Mouse (Mus musculus) heart, embryonic 11.5 days (tissue): ENCODE data around the gene Prpf6. TPM values are rescaled to one million over a fixed set of nuclear protein-coding genes. Genes with fewer than 3 reads are reported as not detected.
A peak's percentile ranks its signal among the peaks of the same experiment; 100 is the strongest.

Experiments used
- ATAC-seq: fragments of 200-750 bp; cut with Nextera tagmentation; replicated peaks from 2 replicates; pipeline ENCODE4 v1.8.0; 2017; ENCODE audit warnings: moderate library complexity; ENCODE audit not compliant: insufficient number of reproducible peaks, low FRiP score, low TSS enrichment
- H3K27ac ChIP-seq: fragments of 300-500 bp; sonication (generic); 2 replicates; pipeline ENCODE4 v1.5.1; 2014; ENCODE audit warnings: mild to moderate bottlenecking, low read depth, low read length
- H3K27me3 ChIP-seq: fragments of 300-500 bp; sonication (generic); 2 replicates; pipeline ENCODE4 v1.6.1; 2014; ENCODE audit warnings: mild to moderate bottlenecking, low read length, mixed read lengths; ENCODE audit not compliant: control insufficient read depth, insufficient read depth
- H3K36me3 ChIP-seq: fragments of 300-500 bp; sonication (generic); 2 replicates; pipeline ENCODE4 v1.6.1; 2014; ENCODE audit warnings: mild to moderate bottlenecking, low read length, moderate library complexity, mixed read lengths; ENCODE audit not compliant: control insufficient read depth, insufficient read depth
- H3K4me1 ChIP-seq: fragments of 300-500 bp; sonication (generic); 2 replicates; pipeline ENCODE4 v1.6.1; 2014; ENCODE audit warnings: low read length; ENCODE audit not compliant: control insufficient read depth, insufficient read depth
- H3K4me2 ChIP-seq: fragments of 300-500 bp; sonication (generic); 2 replicates; pipeline ENCODE4 v1.6.1; 2014; ENCODE audit warnings: mild to moderate bottlenecking, moderate library complexity
- H3K4me3 ChIP-seq: fragments of 300-500 bp; sonication (generic); 2 replicates; pipeline ENCODE4 v1.5.1; 2014; ENCODE audit warnings: low read depth, low read length
- H3K9ac ChIP-seq: fragments of 300-500 bp; sonication (generic); 2 replicates; pipeline ENCODE4 v1.6.1; 2014; ENCODE audit warnings: mild to moderate bottlenecking, low read depth, low read length, moderate library complexity
- H3K9me3 ChIP-seq: fragments of 300-500 bp; sonication (generic); replicated peaks from 2 replicates; pipeline ENCODE4 v1.6.1; 2016; ENCODE audit warnings: low read length; ENCODE audit not compliant: control insufficient read depth
- WGBS: fragments of 180-500 bp; shearing (Covaris S2); extraction: QIAGEN DNeasy Blood & Tissue Kit; methylation state at CpG from one replicate; pipeline ENCODE4 v1.1.7; 2014; ENCODE audit not compliant: insufficient replicate concordance; 5-methylcytosine and 5-hydroxymethylcytosine counted together
- polyA plus RNA-seq: library from polyadenylated mRNA; unstranded; fragments of >200 nt; fragmentation: Nextera tagmentation; extraction: Ambion mirVana; gene quantifications from 2 replicates; pipeline ENCODE4 v1.2.1, GENCODE M21; 2014

The Prpf6 gene
- polyA plus RNA-seq, 1 experiment from 2014 or later = 45.5 TPM

DNA sequence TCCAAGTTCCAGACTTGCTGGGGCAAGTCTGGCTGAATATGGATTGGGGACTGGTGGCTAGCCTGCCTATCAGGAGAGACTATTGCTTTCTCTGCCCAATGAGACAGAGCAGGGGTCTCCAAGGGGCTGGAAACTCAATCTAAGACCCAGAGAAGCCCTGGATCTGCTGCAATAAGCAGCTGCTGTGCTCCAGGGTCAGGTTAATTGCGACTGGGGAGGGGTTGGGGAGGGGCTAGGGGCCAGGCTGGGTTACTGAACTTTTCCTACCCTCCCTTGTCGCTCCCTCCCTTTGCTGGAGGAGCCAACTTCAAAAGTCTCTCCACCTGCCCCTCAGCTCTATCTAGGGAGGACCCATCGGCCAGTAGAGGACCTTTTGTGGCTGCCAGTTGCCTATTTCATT is 65.1 kb downstream of the Prpf6 start, which contains the start of gene Gm29797:
Gm29797 (plus strand) TSS at position 301 of the 400 bp plus-strand sequence.
- H3K4me3 ChIP-seq = no peak within 1 kb of the TSS
- H3K9ac ChIP-seq = no peak within 1 kb of the TSS
- no peaks in the 10 kb centered on the region for H3K9me3 ChIP-seq
- peaks cover 11% of the 10 kb centered on the region; the same call in 1 of the 2 replicates for H3K4me1 ChIP-seq
- ATAC-seq = no peak
- no peak within 1 kb of the TSS for H3K27ac ChIP-seq
- H3K36me3 ChIP-seq = peaks cover 31% of the 10 kb centered on the region
- no peaks in the 10 kb centered on the region for H3K27me3 ChIP-seq
- 67% methylated on average over 3 of the region's 3 CpGs for WGBS
- no peak within 1 kb of the TSS for H3K4me2 ChIP-seq

DNA sequence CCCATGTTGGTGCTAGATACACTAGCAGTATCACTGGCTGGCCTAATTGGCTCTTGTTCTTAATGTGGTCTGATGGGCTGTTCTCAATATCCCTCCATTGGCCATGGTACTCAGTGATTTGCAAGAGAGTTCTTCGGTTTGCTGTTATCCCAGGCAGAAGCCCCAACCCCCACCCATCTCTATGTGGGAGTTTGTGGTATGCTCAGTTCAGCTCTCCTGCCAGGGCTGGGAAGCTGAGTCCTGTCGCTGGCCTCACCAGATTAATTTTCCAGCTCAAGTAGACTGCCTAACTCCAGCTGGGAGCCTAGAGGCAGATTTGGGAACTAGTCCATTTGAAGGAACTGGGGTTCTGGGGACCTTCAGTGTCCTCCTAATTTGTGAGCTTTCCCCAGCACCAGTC is 65.8 kb downstream of the Prpf6 start:
- Histone ChIP-seq H3K9me3 (no peaks in the 10 kb centered on the region), H3K27me3 (no peaks in the 10 kb centered on the region), H3K27ac (no peak overlapping the region), H3K36me3 (peaks cover 29% of the 10 kb centered on the region), H3K9ac (no peak overlapping the region), H3K4me2 (no peak overlapping the region), H3K4me1 (peaks cover 11% of the 10 kb centered on the region; the same call in 1 of the 2 replicates), H3K4me3 (no peak overlapping the region)
- 75% methylated on average over 2 of the region's 2 CpGs for WGBS
- ATAC-seq = no peak

DNA sequence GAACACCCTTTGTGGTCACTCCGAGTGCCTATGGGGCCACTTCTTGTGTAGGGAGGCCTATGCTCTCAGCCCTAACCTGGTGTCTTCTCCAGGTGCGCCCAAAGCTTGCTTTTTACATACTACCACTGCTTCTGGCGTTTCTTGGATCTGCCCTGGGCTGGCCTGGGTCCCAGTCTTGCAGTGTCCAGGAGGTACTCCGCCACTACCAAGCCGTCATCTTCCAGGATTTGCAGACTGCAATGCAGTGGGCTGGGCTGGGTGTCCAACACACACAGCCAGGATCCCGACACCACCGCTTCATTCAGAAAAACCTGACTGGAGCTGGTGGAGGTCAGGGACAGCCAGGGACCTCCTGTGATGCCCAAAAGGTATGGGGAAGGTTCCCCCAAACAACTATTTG is 66.9 kb downstream of the Prpf6 start:
- H3K9ac ChIP-seq = no peak overlapping the region
- no peak overlapping the region for H3K4me2 ChIP-seq
- ATAC-seq = no peak
- H3K36me3 ChIP-seq = peaks cover 23% of the 10 kb centered on the region
- H3K4me1 ChIP-seq = peaks cover 11% of the 10 kb centered on the region; the same call in 1 of the 2 replicates
- no peaks in the 10 kb centered on the region for H3K9me3 ChIP-seq
- WGBS = 81% methylated on average over 7 of the region's 7 CpGs
- no peak overlapping the region for H3K4me3 ChIP-seq
- no peaks in the 10 kb centered on the region for H3K27me3 ChIP-seq
- H3K27ac ChIP-seq = no peak overlapping the region

DNA sequence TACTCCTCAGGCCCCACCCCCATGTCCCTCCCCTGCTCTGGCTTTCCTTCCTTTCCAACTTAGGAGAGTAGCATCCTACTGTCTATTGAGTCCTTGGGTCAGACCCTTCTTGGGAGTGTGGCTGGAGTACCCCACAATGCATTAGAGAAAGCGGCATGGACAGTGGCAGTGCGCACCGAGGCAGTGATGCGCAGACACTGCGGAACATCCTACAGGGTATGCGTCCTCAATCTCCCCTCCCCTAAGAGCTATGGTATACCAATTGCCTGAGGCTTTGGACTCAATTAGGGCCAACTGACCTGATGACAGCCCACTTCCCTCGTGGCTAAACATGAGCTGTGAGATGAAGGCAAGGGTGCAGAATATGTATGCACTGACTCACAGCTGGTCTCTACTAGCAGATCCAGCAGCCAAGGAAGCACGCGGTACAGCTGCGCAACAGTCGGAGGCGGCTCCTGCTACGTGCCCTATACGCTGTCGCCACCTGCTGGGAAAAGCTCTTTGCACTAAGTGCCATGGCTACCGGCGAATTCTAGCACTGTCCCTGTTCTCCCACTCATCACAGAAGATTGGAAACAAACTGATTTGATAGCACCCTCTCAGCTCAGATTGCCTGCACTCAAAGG is 67.4 kb downstream of the Prpf6 start:
- peaks cover 9% of the 10 kb centered on the region; the same call in 1 of the 2 replicates for H3K4me1 ChIP-seq
- peak overlapping the region; percentile 12; the same call in 1 of the 2 replicates for H3K9ac ChIP-seq
- ATAC-seq = peak; percentile 3; the same call in 1 of the 2 replicates
- no peak overlapping the region for H3K4me2 ChIP-seq
- 32% methylated on average over 17 of the region's 17 CpGs for WGBS
- H3K27me3 ChIP-seq = no peaks in the 10 kb centered on the region
- H3K27ac ChIP-seq = peak overlapping the region; percentile 19; the same call in 1 of the 2 replicates
- H3K36me3 ChIP-seq = peaks cover 20% of the 10 kb centered on the region
- H3K9me3 ChIP-seq = no peaks in the 10 kb centered on the region
- H3K4me3 ChIP-seq = no peak overlapping the region

DNA sequence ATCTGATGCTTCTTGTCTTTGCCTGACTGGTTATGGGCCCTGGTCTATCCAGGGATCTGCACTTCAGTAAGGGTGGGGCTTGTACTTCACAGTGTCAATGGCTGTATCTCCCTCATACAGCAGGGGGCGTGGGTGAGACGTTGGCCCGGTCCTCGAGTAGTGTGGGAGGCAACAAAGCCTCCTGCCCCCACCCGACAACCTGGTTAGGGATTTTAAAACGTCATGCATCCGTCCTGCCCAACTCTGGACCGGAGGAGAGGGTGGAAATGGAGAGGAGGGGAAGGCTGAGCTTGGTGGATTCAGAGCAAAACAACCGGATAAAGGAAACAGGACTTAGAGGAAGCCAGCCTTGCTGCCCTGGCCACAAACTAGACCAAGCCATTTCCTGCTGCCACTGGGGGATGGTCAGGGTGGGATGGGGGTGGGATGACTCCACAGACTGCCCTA is 68.0 kb downstream of the Prpf6 start:
- H3K4me2 ChIP-seq = 0 out of 2 replicates have a peak overlapping the region, but pooled peaks have one; percentile 12
- H3K4me1 ChIP-seq = peaks cover 9% of the 10 kb centered on the region; the same call in 1 of the 2 replicates
- H3K27me3 ChIP-seq = no peaks in the 10 kb centered on the region
- H3K9me3 ChIP-seq = no peaks in the 10 kb centered on the region
- ATAC-seq = peak; percentile 74
- H3K27ac ChIP-seq = peak overlapping the region; percentile 19; the same call in 1 of the 2 replicates
- H3K9ac ChIP-seq = no peak overlapping the region; the same call in none of the 2 replicates
- no peak overlapping the region for H3K4me3 ChIP-seq
- WGBS = 10% methylated on average over 9 of the region's 9 CpGs
- H3K36me3 ChIP-seq = peaks cover 17% of the 10 kb centered on the region

DNA sequence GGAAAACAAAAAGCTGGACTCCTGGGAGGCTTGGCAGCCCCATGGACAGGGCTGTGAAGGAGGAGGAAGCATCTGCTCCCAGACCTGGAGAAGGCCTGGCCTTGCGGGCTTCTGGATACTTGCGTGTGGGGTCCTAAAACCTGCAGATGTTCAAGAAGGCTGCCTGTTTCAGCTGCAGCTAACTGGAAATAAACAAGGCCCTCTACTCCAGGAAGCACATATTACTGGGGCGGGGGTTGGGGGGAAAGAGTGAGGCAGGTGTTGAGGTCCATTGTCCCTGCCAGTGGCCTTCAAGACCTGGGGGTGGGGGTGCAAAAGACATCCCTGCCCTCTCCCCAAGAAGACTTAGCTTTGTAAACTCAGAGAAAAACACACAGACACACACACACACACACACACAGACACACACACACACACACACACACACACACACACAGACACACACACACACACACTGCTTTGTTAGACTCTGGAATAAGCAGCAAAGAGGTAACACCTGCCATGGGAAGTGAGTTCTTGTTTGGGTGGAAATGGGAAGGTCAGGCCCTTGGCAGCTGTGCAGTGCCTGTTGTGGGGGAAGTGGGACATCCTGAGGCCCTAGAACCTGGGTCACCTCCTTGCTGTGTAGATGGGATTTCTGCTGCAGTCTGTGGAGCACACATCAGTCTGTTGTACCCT is 71.1 kb downstream of the Prpf6 start:
- H3K4me2 ChIP-seq = no peak overlapping the region
- H3K27ac ChIP-seq = peak overlapping the region; percentile 73
- H3K9ac ChIP-seq = no peak overlapping the region
- 70% methylated on average over 3 of the region's 3 CpGs for WGBS
- no peaks in the 10 kb centered on the region for H3K36me3 ChIP-seq
- no peaks in the 10 kb centered on the region for H3K9me3 ChIP-seq
- peaks cover 9% of the 10 kb centered on the region; the same call in 1 of the 2 replicates for H3K4me1 ChIP-seq
- H3K4me3 ChIP-seq = no peak overlapping the region
- no peaks in the 10 kb centered on the region for H3K27me3 ChIP-seq
- 0 out of 2 replicates have a peak, but pooled peaks have one; percentile 2 for ATAC-seq

DNA sequence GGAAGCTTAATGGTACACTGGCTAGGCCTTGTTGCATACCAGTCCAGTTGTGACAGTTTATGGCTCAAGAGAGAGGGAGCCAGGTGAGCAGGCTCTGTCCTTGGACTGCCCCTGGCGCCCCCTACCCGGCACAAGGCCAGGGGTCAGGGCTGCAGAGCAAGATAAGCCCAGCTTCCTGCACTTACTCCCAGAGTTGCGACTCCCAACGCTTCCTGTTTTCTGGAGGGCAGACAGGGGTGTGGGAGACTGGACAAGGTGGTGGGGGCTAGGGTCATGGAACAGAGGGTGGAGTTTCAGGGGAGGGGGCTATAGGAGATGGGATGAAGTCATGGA is 71.6 kb downstream of the Prpf6 start:
- Histone ChIP-seq H3K9ac (no peak overlapping the region), H3K36me3 (no peaks in the 10 kb centered on the region), H3K4me2 (no peak overlapping the region), H3K4me3 (no peak overlapping the region), H3K27me3 (peaks cover 3% of the 10 kb centered on the region), H3K27ac (peak overlapping the region; percentile 62; the same call in 1 of the 2 replicates), H3K9me3 (no peaks in the 10 kb centered on the region), H3K4me1 (peaks cover 9% of the 10 kb centered on the region; the same call in 1 of the 2 replicates)
- peak; percentile 40; the same call in 1 of the 2 replicates for ATAC-seq
- 7% methylated on average over 4 of the region's 4 CpGs for WGBS

DNA sequence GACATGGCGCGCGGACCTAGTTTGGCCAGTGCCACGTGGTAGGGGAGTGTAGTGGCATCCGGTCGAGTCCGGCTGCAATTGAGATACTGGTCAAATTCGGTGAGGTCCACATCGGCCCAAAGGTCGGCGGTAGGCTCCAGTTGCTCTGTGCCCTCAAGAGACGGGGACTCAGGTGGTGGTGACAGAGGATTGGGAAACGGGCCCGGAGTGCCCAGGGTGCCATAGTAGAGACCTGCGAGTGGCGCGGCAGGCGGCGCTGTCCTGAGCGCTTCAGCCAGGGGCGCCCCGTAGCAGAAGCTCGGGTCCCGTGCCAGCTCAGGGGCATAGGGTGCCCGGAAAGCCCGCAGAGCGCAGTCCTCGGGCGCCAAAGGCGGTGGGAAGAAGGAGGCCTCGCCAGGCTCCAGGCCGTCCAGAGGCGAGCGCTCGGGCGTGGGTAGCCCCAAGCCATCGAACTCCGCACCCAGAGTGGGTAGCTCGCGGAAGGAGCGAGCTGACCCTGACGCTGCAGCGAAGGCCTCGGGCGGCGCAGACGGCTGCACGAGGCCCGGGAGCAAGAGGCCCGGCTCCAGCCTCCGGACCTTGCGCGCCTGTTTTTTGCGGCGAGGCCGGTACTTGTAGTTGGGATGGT is 78.7 kb downstream of the Prpf6 start:
- H3K27me3 ChIP-seq = peaks cover 64% of the 10 kb centered on the region
- no peak overlapping the region for H3K27ac ChIP-seq
- H3K4me3 ChIP-seq = peak overlapping the region; percentile 56
- WGBS = 4% methylated on average over 54 of the region's 56 CpGs
- H3K4me2 ChIP-seq = peak overlapping the region; percentile 83
- H3K9me3 ChIP-seq = no peaks in the 10 kb centered on the region
- ATAC-seq = no peak
- peak overlapping the region; percentile 65 for H3K9ac ChIP-seq
- H3K36me3 ChIP-seq = no peaks in the 10 kb centered on the region
- H3K4me1 ChIP-seq = peaks cover 10% of the 10 kb centered on the region
